Mouse (Mus musculus): ENCODE measurements around the gene Smyd2.

Smyd2 gene

GRCm38 (mm10) chr1:189921818-189922592, at the start of gene Smyd2:
Smyd2 (minus strand) TSS chr1:189922363.
- DNase-seq (ENCODE audit: low spot score in 2 of 2) = peak in 1 of 2 experiments; percentile 12

GRCm38 (mm10) chr1:189970381-189970780, 48.2 kb upstream of the Smyd2 start:
- DNase-seq (ENCODE audit: low spot score in 2 of 2) = no peak

DNA sequence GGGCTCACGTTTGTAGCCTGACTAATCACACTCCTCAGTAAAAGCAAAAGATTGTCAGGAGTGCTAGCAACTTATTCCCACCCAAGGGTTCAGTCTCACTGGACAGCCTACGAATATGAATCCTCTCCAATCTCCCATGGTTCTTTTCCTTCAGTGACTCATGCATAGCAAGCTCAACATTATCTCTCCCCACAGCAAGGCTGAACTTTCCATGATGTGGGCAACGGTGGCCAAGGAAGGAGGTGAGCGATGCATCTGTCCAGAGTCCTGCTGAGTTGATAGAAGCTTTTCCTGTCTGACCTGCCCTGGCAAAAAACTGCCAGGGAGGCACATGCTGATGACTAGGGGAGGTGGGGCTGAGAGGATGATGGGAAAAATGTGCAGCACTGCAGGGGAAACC, 45.9 kb upstream of the Smyd2 start:
- no peak for DNase-seq (ENCODE audit: low spot score in 2 of 2)

GRCm38 (mm10) chr1:189960481-189960880, 38.3 kb upstream of the Smyd2 start:
- DNase-seq (ENCODE audit: low spot score in 2 of 2) = no peak

DNA sequence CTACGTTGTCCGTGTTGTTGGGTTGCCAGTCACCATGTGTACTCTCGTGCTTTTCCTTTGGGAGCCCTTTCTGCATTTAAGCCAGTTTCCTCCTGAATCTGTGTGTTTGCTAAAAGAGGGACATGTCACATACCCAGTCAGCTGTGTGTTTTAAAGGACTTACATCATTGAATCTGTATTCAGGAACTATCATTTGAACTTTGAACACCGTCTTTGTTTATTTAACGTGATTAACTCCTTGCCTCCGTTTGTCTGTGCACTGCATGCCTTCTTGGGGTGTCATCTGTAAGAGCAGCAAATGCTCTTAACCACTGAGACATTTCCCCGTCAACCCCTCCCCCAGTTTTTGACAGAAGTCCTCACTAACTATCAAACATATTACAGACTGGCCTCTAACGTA, 37.6 kb upstream of the Smyd2 start:
- no peak for DNase-seq (ENCODE audit: low spot score in 2 of 2)

GRCm38 (mm10) chr1:189951861-189952260, 29.7 kb upstream of the Smyd2 start:
- DNase-seq (ENCODE audit: low spot score in 2 of 2) = no peak

DNA sequence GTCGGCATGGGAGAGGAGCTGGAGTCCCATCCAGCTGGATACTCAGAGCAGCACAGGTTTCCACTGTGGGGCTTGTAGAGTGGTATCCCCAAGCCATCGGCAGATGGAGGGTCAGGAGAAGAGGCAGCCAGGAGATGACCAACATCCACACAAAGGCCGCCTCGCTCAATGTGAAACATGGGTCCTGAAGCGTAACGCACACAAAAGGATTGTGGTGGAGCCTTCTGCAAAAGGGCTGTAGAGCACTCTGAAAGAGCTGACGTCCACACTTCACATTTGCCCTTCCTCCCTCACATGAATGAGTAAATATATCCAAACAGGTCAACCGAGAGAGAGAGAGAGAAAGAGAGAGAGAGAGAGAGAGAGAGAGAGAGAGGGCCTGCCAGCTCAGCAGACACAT, 25.2 kb upstream of the Smyd2 start:
- DNase-seq (ENCODE audit: low spot score in 2 of 2) = no peak

GRCm38 (mm10) chr1:189946126-189946525, 24.0 kb upstream of the Smyd2 start:
- DNase-seq (ENCODE audit: low spot score in 2 of 2) = no peak

GRCm38 (mm10) chr1:189941786-189942185, 19.6 kb upstream of the Smyd2 start:
- DNase-seq (ENCODE audit: low spot score in 2 of 2) = no peak

DNA sequence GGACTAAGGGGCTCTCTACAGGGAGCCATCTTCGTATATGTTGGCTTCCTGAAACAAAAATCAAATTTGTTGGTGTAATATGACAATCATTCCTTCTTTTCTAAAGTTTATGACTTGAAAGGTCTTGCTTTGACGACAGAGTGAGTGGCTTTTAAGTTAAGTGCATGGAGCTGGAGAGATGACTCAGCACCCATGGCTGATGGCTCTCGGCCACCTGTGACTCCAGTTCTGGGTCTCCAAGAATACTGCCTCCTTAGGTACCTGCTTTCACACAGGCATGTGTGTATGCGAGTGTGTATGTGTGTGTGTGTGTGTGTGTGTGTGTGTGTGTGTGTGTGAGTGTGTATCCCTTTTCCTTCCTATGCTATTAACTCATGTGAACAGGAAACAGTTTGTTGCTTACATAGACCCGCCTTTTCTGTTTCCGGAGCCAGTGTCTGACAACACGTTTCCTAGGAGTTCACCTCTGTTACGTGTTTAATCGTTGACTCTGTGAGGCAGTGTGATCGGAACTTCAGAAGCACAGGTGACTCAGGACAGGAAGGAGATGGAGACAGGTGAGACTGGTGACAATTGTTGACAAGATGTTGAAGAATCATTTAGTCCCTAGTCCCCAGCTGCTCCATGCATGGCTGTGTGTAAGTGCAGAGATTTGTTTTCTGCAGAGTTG, 14.4 kb upstream of the Smyd2 start:
- no peak for DNase-seq (ENCODE audit: low spot score in 2 of 2)

DNA sequence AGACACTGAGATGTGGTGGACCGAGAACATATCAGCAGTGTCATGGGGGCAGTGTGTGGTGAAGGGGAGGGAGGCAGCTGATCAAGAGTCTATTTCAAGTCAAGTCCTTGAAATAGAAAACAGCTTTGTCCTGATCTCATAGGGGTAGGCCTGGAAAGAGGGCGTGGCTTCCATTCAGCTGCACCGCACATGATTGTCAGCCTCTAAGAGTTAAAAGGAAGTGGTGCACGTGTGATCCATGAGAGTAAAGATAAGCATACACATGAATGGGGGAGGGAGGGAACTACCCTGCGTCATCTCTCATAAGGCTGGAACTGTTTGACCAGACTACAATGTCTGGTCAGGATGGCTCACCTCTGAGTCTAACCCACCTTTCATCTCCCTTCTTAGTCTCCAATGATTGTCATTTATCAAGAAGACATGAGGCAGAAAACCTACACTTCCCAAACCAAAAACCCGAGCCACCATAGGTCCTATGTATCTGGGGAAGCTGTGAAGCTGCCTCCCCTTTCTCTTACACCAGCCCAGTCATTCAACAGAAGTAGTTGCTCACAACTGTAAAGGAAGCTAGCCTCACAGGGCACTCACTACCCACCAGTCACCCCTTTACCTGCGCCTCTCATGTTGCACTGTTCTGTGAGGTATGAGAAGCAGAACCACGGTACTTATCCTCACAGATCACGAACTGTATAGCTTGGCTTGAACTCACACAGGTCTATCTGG, 11.5 kb upstream of the Smyd2 start:
- no peak for DNase-seq (ENCODE audit: low spot score in 2 of 2)

DNA sequence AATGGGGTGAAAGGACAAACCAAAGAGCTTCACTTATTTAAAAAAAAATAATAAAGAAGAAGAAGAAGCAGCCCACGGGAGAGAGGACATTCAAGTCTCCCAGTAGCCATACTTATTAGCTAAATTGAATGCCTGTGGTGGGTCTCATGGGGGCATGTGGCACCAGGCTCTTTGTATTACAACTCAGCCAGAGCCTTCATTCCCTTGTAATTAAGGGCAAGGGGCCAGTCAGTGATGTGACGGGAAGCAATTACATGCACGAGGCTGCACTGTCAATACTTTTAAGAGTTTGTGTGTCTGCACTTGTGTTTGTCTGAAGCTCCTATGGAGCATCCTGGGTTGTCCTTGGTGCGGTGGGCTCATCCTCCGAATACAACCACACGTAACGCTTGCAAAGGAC, 10.8 kb upstream of the Smyd2 start:
- no peak for DNase-seq (ENCODE audit: low spot score in 2 of 2)

GRCm38 (mm10) chr1:189932190-189932589, 10.0 kb upstream of the Smyd2 start:
- no peak for DNase-seq (ENCODE audit: low spot score in 2 of 2)

GRCm38 (mm10) chr1:189929896-189930295, 7.7 kb upstream of the Smyd2 start:
- DNase-seq (ENCODE audit: low spot score in 2 of 2) = no peak

GRCm38 (mm10) chr1:189927644-189928043, 5.5 kb upstream of the Smyd2 start:
- peak in 1 of 2 experiments; percentile 26 for DNase-seq (ENCODE audit: low spot score in 2 of 2)

GRCm38 (mm10) chr1:189926279-189926678, 4.1 kb upstream of the Smyd2 start:
- DNase-seq (ENCODE audit: low spot score in 2 of 2) = no peak

DNA sequence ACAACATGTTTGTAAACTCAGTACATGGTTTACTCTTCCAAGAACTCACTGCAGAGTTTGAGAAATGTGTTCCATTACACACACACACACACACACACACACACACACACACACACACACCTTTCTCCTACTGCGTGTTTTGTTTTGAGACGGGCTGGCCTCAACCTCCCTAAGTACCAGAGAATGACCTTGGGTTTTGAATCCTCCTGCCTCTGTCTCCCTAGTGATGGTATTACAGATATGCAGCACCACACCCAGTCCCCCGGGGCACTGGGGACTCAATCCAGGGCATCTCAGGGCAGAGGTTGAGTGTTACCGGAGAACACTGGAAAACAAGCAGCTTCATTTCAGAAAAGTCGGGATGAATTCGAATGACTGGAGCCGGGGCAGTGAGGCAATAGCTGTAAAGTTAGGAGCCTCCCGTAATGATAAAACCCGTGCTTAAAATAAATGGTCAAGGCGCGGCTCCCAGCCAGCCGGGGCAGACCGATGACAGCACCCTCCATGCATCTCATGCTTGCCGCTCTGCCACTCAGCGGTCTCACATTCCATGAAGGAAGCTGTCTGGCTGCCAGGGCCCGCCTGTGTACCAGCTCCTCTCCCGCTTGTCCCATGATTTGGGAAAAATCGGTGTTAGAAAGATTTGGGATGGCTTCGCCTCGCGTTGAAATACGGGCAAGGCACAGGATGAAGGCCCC, 1.9 kb upstream of the Smyd2 start:
- no peak for DNase-seq (ENCODE audit: low spot score in 2 of 2)

GRCm38 (mm10) chr1:189923157-189923556, 994 bp upstream of the Smyd2 start:
- no peak for DNase-seq (ENCODE audit: low spot score in 2 of 2)

DNA sequence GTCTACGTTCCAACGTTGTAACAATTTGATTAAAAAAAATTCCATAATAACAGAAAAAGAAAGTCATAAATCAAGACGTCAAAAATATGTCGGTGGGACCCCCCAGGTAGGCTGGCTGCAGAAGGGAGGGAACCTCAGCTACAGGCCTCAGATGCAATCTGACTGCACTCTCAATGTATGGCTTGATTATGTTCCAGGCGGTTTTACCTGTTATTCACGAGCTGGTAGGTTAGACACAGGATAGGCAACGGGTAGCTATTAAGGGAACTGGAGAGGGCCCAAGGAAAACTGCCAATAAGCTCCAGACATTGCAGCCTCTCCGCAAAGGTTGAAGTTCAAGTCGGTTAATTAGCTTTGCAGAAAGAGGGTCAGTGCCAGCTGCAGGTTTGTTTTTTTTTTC, 558 bp upstream of the Smyd2 start:
- no peak for DNase-seq (ENCODE audit: low spot score in 2 of 2)

DNA sequence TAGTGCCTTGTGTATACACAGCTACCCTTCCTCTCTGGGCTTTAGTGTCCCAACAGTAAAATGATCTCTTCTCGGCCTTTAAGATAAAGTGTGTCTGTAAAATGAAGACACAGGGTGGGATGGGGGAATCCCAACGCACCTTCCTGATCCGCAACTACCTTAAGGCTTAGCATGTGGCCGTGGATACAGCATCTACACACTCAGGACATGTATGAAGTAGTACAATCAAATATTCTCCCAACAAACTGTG, 670 bp downstream of the Smyd2 start:
- DNase-seq (ENCODE audit: low spot score in 2 of 2) = no peak

GRCm38 (mm10) chr1:189920701-189921567, 1.2 kb downstream of the Smyd2 start:
- no peak for DNase-seq (ENCODE audit: low spot score in 2 of 2)
